Mouse (Mus musculus) hematopoietic stem cell, adult 5-6 weeks (primary cell): ENCODE results near the gene Pgap1. TPM values are rescaled to one million over a fixed set of nuclear protein-coding genes. Genes with fewer than 3 reads are reported as not detected.

ENCODE experiments used
- total RNA-seq: library from RNA; stranded (forward); fragments of 172-1452, 232-1000 nt; gene quantifications from 2 replicates; pipeline ENCODE4 v1.2.3, GENCODE M21; 2017

Gene Pgap1
- total RNA-seq, 1 experiment from 2014 or later, result 0.94 TPM

Other genes starting within 250 kb of the Pgap1 start
- 33.8 and 36.4 TPM in 2 replicates for gene Gtf3c3, start 118.7 kb downstream of the Pgap1 start, total RNA-seq